Mouse (Mus musculus) monocyte, adult 59 days (primary cell): ENCODE results near the gene Ndufa4l2. TPM values are rescaled to one million over a fixed set of nuclear protein-coding genes. Genes with fewer than 3 reads are reported as not detected.

Experiments
- total RNA-seq, 2 experiments: library from RNA; stranded (reverse); gene quantifications; one replicate each; pipeline ENCODE4 v1.2.4; 2023

Ndufa4l2 gene
- total RNA-seq, result not detected

GRCm38 (mm10) chr10:127514764-127515163, at the start of gene Ndufa4l2:
Gene Ndufa4l2 (plus strand): TSS chr10:127514967.

DNA sequence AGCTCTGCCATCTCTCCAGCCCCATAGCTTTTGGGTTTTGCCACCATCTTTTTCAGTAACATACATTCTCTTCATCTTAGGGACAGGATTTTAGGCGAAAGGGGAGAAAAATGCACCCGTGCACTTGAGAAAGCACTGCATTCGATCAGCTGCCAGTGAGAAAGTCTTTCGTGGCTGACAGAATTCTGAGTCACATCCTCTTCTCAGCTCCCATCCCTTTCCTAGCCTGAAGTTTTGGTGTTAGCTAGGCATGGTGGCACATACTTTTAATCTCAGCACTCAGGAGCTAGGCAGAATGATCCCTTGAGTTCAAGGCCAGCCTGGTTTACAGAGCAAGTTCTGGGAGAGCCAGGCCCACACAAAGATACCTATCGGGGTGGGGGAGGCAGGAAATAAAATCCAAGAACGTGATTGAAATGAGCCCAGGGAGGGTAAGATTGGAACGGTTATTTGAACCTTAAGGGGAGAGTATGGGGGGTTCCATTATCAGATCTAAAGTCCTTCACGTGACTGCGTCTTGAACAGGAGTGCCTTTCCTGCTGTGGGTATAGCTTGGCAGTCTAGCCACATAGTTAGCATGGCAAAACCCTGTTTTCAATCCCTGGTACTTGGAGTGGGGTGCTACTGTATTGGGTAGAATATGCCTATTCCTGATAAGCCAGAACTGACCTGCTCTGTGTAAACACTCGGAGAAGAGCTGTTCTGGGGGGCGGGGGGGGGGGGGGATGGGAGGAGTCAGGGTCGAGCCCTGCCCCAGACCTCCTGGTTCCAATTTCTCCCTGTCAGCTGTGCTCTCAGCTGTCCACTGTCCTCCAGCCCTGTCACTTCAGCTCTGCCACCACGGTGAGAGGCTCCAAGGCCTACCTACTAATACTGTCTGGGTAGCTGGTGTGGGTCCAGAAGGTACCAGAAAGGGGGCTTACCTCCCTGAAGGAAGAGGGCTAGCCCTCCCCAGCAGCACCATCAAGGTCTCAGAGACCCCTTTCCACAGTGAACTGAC, 13.6 kb upstream of the Ndufa4l2 start, which contains the start of gene Stac3:
Stac3 (plus strand) TSS at position 793 of the 1,000 bp plus-strand sequence.

DNA sequence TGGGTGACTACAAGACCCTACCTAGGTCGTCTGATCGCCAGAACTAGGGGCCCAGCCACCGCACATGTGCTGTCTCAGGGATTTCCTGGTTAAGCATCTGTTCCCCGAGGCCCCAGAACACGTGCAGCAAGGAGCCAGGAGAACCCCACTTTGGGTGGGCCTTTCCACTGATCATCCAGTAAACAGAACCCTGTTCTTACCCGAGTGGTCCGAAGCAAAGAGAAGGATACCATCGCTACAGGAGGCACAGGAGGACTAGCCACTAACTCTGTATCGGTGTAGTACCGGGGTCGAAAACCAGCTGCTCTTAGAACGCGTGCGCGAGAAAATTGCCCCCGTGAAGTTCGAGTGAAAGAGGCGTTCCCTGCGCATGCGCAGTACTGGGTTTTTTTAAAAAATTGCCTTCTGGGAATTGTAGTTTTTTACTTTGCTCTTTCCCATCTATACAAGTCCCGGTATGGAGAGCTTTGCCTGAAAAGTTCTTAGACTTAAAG, 7.4 kb downstream of the Ndufa4l2 start, which contains the start of gene Shmt2:
Shmt2 (minus strand) TSS at position 357 of the 494 bp plus-strand sequence.

GRCm38 (mm10) chr10:127534036-127534928, 19.5 kb downstream of the Ndufa4l2 start, which contains the start of gene Nxph4:
Gene Nxph4 (minus strand): TSS chr10:127534559.

Other genes with a start within 250 kb of the Ndufa4l2 start
- 100 to 1,000 TPM; 111 to 113 TPM for gene Dctn2, start 248.6 kb upstream of the Ndufa4l2 start, total RNA-seq
- 100 to 1,000 TPM; 116 to 118 TPM for gene Mbd6, start 225.9 kb upstream of the Ndufa4l2 start, total RNA-seq
- 10 to 100 TPM; 37.6 to 42.2 TPM for gene Mars, start 203.2 kb upstream of the Ndufa4l2 start, total RNA-seq
- 100 to 1,000 TPM; 216 to 240 TPM for gene Arhgap9, start 193.0 kb upstream of the Ndufa4l2 start, total RNA-seq
- under 1 TPM in 1 of 2 experiments, not detected in 1; 0.66 TPM for gene Gli1, start 173.0 kb upstream of the Ndufa4l2 start, total RNA-seq
- gene Inhbe, start 160.6 kb upstream of the Ndufa4l2 start, total RNA-seq, result not detected
- gene Inhbc, start 144.5 kb upstream of the Ndufa4l2 start, total RNA-seq, result not detected
- gene R3hdm2, start 134.6 kb upstream of the Ndufa4l2 start, total RNA-seq, result 100 to 1,000 TPM in 1 of 2 experiments, 10 to 100 TPM in 1; 98.4 to 116 TPM
- 1 to 10 TPM; 1.0 to 3.7 TPM for gene Stac3, start 13.3 kb upstream of the Ndufa4l2 start, total RNA-seq
- gene Shmt2, start 7.5 kb downstream of the Ndufa4l2 start, total RNA-seq, result 10 to 100 TPM; 12.1 to 12.7 TPM
- gene Nxph4, start 19.6 kb downstream of the Ndufa4l2 start, total RNA-seq, result not detected
- gene Lrp1, start 106.2 kb downstream of the Ndufa4l2 start, total RNA-seq, result 100 to 1,000 TPM; 860 to 920 TPM
- gene Stat6, start 128.0 kb downstream of the Ndufa4l2 start, total RNA-seq, result 100 to 1,000 TPM; 278 to 289 TPM
- 1 to 10 TPM; 6.8 to 6.9 TPM for gene Nemp1, start 151.9 kb downstream of the Ndufa4l2 start, total RNA-seq
- gene Nab2, start 153.6 kb downstream of the Ndufa4l2 start, total RNA-seq, result 10 to 100 TPM; 18.2 to 18.5 TPM
- gene Myo1a, start 190.2 kb downstream of the Ndufa4l2 start, total RNA-seq, result not detected
- not detected for gene Tac2, start 209.5 kb downstream of the Ndufa4l2 start, total RNA-seq
- gene Zbtb39, start 224.6 kb downstream of the Ndufa4l2 start, total RNA-seq, result 10 to 100 TPM; 11.1 to 13.0 TPM
- gene Gpr182, start 236.8 kb downstream of the Ndufa4l2 start, total RNA-seq, result not detected
- not detected for gene Rdh1, start 244.8 kb downstream of the Ndufa4l2 start, total RNA-seq
- gene Rdh16f1, start 244.8 kb downstream of the Ndufa4l2 start, total RNA-seq, result not detected